Mouse (Mus musculus) layer of hippocampus, postnatal 10 days (tissue): ENCODE results near the gene Col1a2. TPM values are rescaled to one million over a fixed set of nuclear protein-coding genes. Genes with fewer than 3 reads are reported as not detected.

Experiments used
- DNase-seq, 2 experiments: peaks; one replicate each; pipeline ENCODE4 v3.0.0; 2021; ENCODE audit warnings: low spot score in 2 of 2
- total RNA-seq, 2 experiments: library from RNA; stranded (reverse); gene quantifications; 2 replicates each; pipeline ENCODE4 v1.2.3; 2021

Gene Col1a2
- total RNA-seq, 2 experiments from 2014 or later = 54.7 to 57.1 TPM

DNA sequence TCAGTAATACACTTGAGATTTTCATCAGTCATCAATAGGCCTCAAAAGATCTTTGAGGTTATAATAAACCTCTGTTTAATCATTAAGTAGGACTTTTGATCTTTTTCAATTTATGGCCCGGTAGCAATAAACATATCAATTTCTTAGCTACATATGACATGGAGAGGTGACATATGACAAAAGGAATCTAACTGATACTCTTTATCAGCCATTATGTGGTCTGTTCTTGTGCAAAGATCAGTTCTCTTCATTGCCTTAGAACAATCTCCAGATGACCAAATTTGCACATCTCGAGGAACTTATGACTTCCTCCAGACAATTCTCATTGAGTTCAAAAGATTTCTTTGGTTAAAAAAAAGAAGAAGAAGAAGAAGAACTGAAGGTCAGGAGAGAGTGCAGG, 10.1 kb downstream of the Col1a2 start:
- DNase-seq = no peak

DNA sequence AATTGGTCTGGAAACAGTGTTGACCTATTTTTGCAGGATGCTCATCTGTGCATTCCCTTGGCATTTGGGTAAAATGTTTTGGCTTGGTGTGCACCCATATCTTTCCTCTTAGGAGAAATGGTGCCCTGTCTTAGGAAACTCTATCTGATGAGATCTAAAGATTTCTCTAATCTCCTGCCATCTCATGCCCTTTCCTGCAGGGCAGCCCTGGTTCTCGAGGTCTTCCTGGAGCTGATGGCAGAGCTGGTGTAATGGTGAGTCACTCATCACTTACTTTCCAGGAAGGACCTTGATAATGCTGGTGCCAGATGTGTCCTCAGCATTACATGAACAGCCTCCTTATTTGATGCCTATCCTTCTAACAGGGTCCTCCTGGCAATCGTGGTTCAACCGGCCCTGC, 16.4 kb downstream of the Col1a2 start:
- no peak for DNase-seq

DNA sequence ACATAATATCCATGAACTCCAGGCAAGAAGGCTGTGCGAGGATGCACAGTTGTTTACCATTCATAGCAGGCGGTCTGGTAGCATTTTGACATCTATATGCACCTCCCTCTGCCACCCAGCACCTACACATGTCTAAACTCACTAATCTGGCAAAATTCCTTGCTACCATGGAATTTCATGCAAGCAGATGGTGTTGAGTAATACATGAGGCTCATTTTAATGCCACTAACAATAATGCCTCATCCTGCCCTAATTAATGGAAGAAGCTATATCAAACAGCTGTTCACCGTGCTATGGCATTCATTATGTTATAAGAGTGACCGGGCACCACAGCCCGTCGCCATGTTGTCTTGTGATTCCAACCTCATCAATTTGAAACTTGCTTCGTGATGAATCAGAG, 23.8 kb downstream of the Col1a2 start:
- DNase-seq = no peak

DNA sequence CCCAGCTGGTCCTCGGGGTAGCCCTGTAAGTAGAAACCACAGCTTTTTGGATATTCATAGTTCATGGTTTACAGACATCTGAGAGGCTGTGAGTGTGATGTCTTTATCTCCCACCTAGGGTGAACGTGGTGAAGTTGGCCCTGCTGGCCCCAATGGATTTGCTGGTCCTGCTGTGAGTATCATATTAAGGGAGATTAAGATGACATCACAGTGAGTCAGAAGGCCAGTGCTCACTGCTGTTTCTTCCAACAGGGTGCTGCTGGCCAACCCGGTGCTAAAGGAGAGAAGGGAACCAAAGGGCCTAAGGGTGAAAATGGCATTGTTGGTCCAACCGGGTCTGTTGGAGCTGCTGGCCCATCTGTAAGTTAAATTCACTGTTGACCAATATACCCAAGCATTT, 26.4 kb downstream of the Col1a2 start:
- DNase-seq = no peak

DNA sequence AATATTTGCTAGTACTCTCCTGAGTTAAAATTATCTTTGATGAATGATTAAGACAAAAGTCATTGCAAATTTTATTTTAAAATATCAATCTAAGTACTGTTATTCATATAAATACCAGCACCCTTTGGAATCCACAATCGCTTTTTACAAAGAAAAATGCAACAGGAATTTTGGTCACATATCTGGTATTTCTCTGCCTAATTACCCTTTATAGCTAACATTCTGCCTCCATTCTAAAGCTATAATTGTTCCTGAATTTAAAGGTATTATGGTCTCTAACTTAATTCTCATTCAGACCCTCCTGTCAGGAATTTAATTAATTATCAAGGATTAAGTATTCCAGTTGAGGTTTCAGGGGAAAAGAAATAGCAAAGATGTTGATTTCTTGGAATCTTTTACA, 28.3 kb downstream of the Col1a2 start:
- DNase-seq = no peak

DNA sequence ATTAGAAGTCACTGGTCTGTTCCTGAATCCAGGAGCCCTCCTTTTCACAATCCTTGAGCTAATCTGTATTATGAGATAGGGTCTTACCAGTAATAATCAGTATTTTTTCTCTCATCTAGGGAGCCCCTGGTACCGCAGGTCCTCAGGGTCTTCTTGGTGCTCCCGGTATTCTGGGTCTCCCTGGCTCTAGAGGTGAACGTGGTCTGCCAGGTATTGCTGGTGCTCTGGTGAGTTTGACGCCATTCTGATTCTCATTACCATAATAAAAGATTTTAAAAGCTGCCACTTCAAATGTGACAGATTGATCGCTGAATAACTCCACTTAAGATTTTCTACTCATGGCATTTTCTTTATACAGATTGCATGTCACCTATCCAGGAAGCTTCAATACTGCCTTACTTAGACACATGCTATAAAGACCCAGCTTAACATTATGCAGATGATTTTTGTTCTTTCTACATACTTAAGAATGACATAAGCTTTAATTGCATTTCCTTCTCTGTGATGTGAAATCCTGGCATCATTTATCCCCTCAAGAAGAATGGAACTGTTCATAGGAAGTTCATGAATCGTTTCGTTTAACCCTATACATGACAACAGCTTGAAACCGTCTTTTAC, 30.0 kb downstream of the Col1a2 start:
- DNase-seq = no peak

DNA sequence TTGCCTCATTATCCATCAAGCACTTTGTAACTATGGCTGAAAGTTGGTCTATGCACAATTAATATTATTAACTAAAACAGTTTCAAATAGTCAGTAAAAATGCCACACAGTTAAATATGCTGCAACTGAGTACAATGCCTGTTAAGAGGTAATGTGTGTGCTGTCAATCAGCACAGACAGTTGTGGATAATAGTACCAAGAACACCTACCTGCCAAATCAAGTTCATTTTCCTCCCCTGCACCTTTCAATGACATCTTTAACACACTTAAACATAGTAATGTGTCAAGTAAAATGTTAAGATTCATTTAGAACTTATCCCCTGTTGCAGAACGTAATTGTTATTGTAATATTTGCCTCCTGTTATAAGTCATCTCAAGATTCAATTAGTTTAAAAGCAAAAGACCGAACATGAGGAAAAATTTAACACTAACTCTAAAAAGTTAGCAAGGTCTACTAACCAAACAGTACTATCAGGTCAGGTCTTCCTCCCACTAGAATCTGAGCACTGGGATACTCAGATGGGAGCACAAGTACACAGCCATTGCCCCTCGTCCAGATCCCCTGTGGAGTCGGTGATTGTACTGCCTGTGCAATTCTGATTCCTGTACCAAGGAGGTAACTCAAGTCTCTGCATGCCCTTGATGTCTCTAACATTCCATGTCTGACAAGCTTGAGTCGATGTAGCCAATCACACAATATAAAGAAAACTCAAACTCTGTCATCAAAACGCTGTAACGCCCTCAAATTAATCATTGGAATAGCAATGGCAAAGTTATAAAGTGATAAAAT, 37.5 kb downstream of the Col1a2 start:
- no peak for DNase-seq

DNA sequence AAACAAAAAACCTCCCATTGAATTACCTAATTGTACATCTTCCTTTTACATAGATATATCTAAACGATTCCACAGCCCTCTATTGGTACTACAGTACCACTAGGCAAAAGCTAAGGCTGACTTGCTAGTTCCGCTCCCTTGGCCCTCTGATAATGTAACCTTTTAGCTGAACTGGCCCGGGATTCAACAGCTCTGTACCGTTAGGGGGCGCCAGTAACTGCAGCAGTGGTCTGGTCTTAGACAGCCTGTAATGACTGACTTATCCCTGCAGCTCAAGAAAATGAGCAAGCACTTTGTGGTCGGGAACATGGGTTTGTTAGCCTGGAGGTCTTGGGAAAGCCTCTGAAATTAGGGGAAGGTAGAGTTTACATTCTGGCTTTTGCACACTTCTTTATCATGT, 39.9 kb downstream of the Col1a2 start:
- DNase-seq = peak in 1 of 2 experiments; percentile 27

DNA sequence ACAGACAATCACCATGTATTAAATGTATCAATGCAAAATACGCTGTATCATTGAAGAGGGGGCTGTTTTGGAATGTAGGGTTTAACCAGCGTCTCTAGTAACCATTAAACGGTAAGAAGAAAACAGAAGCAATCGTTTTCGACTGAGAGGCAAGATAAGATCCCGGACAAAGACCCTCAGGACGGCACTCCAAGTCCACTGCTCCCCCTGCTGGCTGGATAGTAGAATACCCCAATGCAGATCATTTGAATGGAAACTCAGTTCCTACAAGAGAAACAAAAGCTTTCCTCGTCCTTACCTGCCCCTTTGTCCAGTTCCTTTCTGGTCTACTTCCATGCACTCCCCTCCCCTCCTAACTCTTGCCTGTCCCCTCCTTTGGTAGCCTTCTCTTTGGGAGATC, 41.1 kb downstream of the Col1a2 start:
- peak; percentile 66 to 70 for DNase-seq

DNA sequence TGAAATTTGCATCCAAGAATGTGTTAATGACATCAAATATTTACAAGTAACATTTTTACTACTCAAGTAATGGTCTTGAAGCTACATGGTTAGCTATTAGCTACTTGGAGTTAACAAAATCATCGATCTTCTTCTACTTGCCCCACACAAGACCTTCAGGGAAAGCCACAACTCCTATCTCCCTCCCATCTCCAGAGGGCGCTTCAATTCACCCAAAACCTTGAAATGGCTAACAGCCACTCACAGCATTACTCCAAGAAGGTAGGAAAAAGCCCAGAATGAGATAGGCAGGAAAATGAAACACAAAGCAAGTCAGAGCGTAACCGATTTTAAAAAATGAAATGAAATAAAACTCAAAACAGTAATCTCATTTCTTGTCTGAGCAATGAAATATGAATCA, 44.3 kb downstream of the Col1a2 start:
- no peak for DNase-seq

DNA sequence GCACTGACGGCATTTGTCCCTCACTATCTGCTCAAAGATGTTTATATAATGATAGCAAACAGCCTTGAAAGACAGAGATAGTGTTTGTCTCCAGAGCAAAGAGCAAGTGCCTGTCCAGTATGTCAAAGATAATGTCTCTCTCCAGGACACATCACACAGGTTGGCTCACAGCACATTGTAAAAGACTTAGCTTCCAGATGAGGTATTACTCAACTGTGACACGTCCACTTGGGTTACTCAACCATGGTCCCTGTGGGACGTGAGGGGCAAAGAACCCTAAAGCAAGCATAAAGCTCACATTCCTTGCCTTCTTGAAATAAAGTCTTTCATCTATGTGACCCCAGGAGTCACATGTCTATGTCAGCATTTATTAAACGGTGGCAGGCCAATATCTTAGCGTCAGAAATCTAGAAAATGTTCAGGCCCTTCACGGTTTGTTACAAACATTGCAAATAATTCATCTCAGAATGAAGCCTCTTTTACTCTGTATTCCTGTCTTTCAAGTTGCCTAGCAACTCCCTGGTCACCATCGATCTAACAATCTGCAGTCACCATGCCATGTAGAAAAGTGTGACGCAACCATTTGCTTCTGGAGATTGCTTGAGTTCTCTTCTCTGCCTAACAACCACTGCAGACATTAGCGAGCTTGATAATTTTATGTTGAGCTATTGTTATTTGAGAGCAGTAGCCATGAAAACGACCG, 45.4 kb downstream of the Col1a2 start:
- DNase-seq = no peak

DNA sequence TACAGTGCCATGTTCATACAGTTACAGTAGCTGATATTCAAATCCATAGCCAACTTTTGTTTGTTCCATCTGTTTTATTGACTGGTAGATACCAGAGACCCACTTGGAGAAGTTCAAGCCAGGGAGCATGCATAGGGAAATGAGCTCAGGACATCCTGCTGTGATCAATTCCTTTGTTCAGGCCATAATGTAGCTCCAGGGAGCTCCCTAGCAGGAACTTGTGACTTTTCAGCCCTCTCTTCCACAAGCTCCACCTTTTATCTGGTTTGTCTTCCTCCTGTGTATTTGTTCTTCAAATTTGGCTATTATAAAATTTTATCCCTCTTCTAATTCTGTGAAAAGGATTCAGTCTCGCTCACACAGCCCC, 45.9 kb downstream of the Col1a2 start:
- no peak for DNase-seq

DNA sequence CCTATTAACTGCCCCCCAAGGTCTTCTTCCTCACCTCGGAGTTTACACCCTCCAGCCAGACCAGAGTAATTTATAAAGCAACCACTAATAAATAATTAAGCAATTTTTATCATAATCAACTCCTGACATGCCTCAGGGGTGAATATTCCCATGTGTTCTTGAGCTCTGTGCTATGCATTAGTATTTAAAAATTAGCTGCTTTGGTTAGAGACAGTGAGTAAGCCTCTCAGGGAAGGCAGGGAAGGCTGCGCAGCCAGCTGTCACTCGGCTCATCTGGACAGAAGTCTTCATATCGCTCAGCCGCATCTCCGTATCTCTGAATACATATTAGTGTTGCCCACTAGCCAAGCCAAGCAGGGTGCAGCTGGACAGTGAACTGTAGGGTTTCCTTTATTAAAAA, 50.8 kb downstream of the Col1a2 start:
- no peak for DNase-seq

DNA sequence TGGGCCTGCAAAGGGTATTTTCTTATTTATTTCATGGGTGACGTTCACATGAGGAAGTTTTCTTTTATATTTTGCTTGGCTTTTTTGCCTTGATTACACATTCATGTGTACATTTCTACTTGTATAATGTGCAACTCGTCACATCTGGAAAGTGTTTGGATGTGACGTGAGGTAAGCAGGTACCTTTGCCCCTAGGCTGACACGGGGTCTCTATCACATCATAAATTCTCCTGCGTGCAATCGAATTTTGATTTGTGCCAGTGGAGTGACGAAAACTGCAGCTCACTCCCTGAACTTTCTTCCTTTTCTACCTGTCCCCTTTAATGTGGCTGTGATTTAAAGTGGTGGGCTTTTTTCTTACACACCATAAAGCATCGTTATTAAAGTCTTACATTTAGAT, 52.5 kb downstream of the Col1a2 start:
- no peak for DNase-seq

DNA sequence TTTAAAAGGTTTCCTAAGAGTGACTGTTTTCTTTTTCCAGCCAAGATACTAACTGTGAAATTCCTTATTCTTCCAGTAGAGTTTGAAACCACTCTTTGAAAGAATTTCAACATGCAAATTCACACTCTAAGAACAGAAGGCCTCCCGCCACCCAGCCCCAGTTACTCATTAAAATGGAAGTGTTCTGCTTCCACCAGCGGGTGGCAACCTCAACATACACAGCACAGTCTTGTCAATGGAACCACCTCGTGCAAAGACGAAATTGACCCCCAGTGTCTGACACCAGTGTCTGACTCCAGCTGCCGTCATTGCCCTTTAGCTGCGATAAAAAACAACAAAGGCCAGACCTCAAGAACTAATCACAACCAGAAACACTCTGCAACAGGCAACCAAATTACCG, 53.1 kb downstream of the Col1a2 start:
- peak; percentile 36 to 41 for DNase-seq

DNA sequence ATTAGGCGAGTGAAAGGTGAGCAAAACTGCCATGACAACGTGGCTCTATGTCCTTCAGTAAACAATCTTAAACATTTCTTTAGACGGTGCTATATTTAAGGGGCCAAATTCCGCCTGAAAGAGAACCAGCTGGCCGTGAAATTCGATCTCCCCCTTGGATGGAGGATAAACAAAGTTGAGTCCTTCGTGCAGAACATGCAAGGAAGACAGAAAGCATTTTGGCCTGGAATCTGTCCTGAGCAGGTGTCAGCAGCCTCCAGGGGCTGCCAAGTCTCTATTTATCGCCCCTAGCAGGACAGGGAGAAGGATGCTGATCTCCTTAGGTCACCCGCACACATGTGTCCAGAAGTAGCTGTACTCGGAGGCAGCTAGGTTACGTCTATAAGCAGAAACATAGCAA, 56.5 kb downstream of the Col1a2 start:
- no peak for DNase-seq

DNA sequence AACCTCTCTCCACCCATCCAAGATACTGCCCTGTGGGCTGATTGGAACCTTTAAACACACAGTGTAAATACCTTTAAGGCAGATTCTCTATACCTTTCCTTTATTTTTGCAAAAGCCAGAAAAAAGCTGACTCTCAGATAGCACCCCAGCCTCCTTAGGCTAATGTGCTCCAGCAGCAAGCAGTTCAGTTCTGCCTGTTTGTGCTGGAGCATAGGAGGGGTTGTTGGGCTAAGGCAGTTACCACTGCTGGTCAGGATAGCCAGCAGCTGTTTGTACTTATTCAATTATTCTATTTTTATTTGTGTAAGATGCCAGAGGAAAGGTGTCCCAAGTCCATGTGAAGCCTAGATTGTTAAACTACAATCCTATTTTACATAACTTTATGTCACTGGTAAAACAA, 57.0 kb downstream of the Col1a2 start:
- DNase-seq = no peak

DNA sequence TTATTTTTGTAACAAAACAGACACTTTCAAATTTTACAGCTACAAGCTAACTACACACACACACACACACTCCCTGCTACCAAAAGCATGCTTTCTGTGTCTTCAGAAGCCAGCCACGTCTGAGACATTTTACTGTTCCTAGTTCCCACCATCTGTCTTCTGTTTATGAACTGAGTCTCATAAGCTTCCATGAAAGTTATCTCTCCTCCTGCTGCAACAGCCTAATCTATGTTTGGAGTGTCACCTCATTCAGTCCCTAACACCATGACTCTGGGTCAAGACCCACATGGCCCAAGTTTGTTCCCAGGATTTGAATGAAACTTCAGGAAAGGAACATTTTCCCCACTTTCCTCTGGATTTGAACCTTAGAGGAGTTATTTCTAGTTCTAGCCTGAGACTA, 57.8 kb downstream of the Col1a2 start:
- no peak for DNase-seq

DNA sequence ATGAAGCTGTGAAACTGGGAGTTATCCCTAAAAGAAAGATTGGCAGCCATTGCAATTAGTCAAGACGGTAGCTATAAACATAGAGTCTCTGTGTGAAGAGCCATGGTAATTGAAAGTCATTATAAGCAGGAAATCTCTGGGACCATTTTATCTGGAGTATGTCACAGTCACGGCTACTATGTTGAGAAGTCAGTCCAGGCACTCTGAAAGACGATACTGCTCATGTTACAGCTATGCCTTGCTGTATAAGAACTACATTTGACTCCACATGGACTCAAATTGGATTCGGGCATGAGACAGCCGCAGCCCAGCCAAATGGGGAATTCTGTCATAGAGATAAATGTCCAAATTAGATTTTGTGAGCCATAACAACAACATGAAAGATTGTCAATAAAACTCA, 58.9 kb downstream of the Col1a2 start:
- DNase-seq = no peak

DNA sequence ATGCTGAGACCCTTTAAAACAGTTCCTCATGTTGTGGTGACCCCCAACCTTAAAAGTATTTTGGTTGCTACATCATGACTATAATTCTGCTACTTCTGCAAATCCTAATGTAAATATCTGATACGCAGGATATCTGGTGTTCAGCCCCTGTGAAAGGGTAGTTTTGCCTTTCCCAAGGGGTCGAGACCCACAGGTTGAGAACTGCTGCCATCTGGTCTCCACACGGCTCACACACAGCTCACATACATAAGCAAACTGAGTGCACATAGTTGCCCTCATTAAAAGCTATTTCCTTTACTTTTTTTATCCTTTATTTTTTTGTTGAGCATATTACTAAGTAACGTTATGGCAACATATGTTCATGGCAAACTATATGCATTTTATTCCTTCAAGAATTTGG, 65.8 kb downstream of the Col1a2 start:
- DNase-seq = no peak

DNA sequence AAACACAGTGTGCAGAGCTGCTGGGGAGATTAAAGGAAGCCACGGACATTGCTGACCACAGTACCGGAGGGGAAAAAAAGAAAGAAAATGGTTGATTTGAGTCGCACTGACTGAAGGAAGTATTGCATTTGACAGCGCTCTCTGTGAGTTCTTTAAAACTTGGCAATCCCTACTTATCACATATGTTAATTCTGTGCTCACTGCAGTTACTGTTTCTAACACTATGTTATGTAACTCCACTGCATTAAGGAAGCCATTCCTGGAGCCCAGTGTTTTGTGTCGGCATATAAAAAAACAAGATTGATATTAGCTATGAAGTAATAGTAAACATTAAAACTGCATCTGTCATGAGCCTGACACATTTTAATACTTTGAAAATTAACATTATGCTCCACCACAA, 73.1 kb downstream of the Col1a2 start:
- no peak for DNase-seq

DNA sequence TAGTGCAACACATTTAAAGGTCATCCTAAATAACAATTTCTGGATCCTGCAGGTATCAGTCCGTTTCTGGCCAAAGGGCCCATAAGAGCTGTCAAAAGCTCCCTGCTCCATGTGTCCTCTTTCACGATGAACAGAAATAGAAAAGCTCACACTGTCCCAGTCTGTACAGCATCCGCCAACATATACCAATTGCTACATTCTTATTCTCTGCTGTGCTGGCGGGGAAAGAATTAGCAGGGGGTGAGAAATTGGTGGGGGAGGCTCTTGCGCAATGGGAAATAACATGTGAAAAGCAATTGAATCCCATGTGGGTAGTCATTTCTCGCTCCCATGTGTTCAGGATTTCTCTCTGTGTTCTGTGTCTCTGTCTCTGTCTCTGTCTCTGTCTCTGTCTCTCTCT, 73.7 kb downstream of the Col1a2 start:
- no peak for DNase-seq

DNA sequence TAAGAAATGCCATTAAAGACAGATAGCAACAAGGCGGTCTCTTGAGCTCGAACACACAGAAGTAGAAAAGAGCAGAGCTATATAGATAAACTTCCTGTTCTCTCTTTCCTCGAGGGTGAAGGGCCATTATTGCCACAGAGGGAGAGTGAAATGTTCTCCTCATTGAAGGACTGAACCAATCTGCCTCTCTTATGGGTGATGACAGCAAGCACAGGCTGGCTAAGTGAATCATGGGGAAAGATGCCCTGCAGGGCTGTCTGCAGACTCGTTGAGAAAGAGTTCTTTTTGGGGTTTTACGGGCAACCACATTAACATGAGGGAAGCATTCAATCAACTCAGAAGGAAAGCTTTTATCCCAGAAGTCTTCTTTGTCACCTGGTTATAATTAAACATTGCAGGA, 75.0 kb downstream of the Col1a2 start:
- no peak for DNase-seq
